Mouse (Mus musculus) layer of hippocampus, adult 18-20 months (tissue): Measurements from ENCODE around the gene Prkcq. TPM values are rescaled to one million over a fixed set of nuclear protein-coding genes. Genes with fewer than 3 reads are reported as not detected.
"Not testable (repeated sequence)": the region's sequence is repeated elsewhere in the genome, so short reads cannot be mapped to it uniquely, and the experiment has no call there.

Source experiments
- DNase-seq, 2 experiments: peaks; one replicate each; pipeline ENCODE4 v3.0.0; 2022; ENCODE audit warnings: low spot score in 2 of 2
- total RNA-seq, 2 experiments: library from RNA; stranded (reverse); gene quantifications; 2 replicates each; pipeline ENCODE4 v1.2.3; 2021

Prkcq gene
- total RNA-seq, 2 experiments from 2014 or later, result 7.3 TPM

DNA sequence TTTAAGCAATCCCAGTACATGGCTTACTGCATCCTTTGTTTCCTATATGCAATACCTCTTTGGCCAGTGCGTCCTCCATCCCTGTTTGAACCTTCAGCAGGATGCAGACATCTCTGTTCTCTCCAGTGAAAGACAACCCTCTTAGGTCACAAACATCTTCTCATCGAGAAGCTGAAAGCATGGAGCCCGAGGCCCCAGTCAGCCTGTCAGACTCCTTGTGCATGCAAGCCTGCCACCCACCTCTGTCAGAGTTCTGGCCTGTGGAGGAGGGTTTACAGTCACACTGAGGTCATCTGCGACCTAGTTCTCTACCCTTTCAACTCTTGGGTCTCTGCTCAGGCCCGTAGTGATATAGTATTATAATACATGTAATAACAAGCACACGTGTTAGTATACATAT, 119.0 kb downstream of the Prkcq start:
- DNase-seq, result no peak

DNA sequence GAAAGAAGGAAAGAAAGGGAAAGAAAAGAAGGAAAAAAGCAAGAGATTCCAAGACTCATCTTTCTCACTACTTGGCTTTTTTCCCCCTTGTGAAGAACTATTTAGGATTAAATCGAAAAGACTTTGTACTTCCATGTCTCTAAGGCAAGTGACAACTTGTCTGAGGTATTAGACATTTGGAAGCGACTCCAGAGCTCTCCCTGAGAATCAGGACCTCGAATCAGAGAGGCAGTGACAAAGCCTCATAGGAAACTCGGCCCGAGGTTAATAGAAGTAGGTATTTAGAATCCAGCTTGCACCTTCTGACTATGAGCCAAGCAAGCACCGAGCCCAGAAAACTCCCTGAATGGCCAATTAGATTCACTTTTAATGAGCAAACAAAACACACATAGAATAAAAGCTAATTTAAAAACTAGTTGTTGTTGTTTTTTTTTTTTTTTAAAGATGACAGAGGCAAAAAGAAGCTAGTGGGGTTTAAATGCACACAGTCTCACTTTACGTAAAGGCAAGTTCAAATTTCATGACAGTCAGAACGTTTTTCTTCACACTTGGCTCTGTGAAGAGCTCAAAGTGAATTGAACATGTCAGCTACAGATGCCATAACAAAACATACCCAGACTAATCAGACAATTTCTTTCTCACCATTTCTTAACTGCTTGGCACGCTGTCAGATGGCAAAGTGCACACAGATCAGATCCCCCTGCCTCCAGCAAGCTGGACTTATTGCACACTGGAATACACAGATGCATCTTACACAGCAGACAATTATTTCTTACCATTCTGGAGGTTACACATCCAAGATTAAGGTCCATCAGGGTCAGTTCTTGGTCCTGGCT, 119.9 kb downstream of the Prkcq start:
- no peak for DNase-seq

DNA sequence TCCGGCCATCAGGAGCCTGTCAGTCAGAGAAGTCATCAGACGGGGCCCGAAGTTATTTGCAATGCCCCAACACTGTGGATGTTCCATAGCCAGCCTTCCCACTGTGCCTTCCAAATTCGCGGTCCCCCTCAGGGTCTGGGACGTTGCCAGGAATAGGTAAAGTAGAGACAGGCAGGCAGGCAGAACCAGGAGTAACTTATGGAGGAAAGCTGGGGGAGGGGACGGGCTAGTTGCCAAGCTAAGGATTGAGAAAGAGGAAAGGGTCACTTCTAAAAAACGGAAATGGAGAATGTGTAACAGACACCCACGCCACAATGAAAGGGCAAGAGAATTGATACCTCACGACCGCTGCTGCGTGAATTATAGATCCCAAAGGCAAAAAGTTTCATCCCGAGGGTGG, 121.2 kb downstream of the Prkcq start:
- DNase-seq, result no peak

DNA sequence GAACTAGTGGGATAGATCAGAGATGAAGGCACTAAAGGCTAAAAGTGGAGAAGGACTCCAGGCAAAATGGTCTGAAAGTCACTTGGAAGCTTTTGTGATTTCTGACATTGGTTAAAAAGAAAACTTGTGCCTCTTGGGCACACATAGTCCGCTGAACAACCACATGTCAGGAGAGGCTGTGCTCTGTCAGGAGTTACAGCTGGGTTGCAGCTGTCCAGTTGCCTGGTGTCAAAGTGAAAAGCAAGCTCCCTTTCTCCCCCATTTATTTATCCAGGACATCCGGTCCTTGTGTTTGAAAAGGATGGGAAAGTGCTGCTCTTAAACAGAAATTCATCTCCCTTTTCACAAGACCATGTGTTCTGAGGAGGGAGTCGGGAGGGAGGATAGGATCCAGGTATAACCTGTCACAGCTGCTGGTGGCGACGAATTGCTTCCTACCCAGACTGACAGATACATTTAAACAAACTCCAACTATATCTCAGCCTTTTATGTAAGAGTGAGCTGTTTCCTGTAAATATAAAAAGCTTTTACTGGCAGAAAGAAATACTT, 122.8 kb downstream of the Prkcq start:
- no peak for DNase-seq

DNA sequence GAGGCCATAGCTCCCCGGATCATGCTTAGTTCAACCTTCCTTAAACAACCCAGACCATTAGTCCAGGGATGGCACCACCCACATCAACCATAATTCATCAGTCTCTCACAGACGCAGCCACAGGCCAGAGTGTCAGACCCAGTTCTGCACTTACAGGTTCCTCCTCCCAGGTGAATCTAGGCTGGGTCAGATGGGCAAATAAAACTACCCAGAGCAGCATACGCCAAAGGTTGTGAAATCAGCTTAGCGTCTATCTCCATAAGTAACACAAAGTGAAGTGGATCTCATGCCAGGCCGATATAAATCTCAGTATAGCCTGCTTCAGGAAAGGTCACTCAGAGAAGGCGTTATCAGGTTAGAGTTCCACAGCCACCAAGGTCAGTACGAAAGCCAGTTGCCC, 126.9 kb downstream of the Prkcq start:
- no peak for DNase-seq

DNA sequence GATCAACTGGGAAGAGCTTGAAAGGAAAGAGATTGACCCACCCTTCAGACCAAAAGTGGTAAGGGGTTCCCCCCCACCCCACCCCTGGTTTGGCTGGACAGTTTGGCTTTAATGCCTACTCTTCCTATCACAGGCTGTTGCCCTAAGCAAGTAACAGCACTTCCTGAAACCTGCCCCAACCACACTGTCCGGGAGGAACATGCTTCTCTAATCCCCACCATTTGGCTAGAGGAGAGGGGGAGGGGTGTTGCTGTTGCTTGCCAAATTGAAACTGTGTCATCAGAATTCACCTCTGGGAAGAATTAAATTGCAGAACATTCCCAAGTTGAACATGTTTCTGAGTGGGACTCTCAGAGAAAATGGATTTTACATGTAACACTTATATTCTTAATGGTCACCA, 127.5 kb downstream of the Prkcq start:
- no peak for DNase-seq

DNA sequence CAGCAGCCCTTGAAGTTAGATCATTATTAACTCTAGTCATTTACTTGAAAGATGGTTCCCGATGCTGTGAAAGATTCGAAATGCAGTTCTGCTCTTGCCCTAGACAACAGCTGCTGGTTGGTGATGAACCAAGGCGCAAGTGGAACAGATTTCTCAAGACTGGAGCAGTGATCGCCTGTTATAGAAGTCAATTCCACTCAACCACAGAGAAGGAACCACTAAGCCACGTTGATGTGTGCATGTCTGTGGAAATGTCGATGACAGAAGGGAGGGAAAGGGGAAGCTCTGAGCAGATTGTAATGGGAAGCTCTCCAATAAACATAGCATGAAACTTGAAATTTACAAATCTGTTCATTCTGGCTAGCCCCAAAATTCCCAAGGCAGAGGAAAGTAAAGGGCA, 128.5 kb downstream of the Prkcq start:
- DNase-seq, result peak in 1 of 2 experiments; percentile 5

DNA sequence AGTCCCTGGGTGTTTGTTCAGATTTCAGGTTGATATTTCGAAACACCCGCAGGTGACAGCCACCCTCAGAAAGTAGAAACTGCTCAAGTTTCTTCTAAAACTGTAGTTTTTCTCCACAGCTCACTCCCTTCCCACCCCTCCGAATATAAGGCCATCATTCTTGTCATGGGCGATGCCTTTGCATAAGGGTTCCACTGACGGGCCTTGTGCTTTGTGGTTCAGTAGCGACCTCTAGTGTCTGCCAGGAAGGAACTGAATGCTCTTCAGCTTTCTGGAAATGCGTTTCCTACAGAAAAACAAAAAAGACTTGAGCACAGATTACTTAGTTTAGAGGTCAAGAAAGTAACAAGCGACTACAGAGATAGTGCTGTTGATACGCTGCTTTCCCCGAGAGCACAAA, 148.3 kb downstream of the Prkcq start:
- DNase-seq, result peak in 1 of 2 experiments; percentile 64

DNA sequence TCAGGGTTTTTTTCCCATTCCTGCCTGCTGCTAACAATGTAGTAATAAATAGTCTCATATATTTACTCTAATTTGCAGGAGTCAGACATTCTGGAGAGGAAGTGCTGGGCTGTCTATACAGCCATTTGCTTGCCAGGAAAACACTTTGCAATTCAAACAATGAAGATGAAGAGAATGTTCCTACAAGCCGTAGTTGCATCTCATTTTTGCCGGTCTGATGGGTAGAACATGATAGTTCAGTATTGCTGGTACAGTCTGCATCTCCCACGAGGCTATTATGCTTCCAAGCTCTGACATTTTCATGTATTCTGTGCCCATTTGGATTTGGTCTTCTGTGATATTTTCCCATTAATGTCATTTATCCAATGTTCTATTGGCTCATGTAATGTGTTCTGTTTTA, 150.5 kb downstream of the Prkcq start:
- peak in 1 of 2 experiments; percentile 60 for DNase-seq

DNA sequence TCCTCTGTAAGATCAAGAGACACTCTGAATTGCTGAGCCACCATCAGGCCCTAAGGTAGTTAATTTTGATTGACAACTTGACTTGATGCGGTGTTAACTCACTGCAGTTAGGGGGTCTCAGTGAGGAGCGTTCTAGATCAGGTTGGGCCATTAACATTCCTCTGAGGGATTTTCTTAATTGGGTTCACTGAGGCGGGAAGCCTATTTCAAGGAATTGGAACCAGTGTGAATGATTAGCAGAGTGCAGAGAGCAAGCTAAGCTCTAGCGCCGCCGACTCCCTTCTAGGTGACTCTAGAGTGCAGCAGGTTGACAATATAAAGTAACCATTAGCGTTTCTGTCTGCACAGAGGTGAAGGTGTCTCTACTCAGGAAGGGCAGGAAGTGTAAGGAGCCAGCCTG, 155.4 kb downstream of the Prkcq start:
- no peak for DNase-seq

DNA sequence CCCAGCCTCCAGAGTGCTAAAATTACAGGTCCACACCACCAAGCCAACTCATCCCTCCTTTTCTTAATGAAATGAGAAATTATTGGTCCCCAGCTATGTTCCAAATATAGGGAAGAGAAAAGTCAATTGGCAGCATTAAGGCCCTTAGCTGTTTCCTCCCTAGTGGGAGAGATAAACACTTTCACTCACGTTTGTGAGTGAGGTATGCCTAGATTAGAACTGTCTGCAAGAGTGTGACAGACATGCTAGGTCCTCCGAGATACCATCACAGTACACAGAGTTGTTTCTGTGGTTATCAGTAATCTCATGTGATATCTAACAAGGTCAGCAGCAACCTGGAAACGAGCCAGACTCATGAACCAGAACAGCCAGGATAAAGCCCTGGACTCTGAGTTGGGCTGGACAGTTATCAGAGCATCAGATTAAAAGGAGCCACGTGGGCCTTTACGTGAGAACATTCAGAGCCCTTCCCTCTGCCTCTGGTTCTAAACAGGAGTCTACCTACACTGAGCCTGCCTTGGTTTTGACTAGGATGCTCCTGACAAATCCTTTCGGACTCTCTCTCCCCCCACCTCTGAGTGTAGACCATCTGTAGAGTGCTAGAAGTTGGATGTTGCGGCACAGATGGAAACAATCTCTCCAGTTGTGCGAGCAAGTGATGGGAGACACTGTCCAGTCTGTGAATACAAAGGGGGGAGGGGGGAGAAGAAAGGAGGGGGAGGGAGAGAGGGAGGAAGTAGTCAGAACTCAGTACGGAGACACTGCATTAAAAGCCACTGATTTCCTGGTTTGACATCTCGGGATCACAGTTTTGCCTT, 157.7 kb downstream of the Prkcq start:
- no peak for DNase-seq

DNA sequence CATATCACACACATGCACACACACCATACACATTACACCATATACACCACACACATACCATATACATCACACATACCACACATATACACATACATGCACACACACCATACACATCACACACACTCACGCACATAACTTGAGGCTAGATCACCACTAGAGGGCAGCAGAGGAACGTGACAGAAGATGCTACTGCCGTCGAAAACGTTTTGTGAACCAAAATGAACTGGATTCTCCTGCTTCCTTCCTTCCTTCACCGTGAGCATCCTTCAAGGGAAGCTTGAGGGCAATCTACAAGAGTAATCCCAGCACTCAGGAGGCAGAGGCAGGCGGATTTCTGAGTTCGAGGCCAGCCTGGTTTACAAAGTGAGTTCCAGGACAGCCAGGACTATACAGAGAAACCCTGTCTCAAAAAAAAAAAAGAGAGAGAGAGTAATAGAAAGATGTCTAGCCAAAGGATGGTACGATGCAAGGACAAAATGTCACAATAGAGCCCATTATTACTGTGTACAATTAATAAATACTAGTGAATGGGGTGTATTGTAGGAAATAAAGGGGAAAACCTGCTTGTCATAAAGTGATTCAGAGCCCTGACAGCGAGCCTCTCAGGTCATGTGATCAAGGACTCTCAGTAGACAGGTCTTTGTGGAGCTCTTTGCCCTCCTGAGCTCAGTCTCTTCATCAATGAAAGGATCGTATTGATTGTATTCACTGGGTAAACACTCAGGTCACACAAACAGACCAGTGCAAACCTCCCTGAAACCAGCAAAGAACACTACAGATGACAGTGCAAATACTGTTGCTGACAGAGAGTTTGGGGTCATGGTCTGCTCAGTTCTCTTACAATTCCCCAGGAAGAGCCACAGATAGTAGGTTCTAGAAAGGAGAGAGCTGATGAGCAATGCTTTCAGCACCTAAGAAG, 159.9 kb downstream of the Prkcq start:
- DNase-seq, result peak; percentile 30 to 81

DNA sequence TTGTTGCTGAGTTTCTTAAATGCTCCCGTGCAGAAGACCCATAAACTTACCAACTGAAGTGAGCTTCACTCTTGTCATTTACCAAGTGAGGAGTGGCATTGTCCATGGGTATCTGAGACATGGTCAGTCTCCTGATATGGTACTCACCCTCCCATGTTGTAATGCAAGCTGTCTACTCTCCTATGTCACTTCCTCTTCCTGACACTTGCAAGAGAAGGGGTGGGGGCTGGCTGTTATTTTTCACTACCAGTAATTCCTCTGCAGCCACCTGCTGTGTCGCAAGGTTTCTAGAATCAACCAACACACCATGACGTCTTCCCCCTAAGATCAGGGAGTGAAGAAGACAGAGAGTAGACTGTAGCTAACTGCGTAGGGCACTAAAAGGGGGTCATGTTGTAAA, 160.6 kb downstream of the Prkcq start:
- DNase-seq, result no peak

DNA sequence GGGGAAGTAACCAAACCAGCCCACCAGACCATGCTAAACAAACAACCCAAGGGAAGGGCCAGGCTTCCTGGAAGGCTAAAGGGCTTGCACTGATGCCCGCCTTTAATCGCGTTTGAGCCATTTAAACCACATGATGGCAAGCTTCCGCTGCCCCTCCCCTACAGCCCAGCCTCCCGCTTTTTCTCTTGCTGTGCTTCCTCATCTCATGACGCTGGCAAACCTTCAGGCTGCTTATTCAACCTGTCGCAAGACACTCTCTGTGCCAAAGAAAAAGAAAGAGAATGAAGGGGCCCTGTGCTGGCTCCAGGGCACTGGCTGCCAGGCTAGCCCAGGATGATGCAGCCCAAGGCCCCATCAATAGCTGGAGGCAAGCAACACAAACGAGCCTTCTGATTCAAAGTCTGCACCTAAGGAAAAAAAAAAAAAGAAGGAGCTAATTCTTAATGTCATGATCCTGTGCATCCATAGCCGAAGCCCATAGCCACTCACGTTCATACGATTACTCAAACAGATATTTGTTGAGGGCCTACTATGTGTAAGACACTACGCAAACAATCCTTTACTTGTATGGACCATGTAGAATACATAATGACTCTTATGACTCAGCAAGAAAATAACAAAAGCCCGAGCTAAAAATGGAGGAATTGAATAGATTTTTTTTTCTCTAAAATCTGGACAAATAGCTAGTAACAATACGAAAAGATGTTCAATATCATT, 161.6 kb downstream of the Prkcq start:
- peak in 1 of 2 experiments; percentile 16 for DNase-seq

DNA sequence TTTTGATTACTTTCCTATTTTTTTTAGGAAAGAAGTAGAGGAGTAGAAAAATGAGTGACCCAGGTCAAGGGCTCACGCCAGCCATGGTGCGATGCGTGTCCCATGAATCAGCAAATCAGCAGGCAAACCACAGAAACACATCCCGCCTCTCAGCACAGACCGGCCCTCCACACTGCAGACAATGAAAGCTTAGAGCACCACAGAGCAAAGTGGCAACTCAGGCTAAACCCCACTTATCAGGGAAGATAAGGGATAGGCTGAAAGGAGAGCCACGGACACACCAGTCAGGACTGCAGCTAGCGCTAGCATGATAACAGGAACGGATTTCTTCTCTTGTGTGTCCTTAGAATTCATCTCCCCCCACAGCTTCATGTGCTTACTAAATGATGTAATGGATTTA, 164.4 kb downstream of the Prkcq start:
- DNase-seq, result no peak

DNA sequence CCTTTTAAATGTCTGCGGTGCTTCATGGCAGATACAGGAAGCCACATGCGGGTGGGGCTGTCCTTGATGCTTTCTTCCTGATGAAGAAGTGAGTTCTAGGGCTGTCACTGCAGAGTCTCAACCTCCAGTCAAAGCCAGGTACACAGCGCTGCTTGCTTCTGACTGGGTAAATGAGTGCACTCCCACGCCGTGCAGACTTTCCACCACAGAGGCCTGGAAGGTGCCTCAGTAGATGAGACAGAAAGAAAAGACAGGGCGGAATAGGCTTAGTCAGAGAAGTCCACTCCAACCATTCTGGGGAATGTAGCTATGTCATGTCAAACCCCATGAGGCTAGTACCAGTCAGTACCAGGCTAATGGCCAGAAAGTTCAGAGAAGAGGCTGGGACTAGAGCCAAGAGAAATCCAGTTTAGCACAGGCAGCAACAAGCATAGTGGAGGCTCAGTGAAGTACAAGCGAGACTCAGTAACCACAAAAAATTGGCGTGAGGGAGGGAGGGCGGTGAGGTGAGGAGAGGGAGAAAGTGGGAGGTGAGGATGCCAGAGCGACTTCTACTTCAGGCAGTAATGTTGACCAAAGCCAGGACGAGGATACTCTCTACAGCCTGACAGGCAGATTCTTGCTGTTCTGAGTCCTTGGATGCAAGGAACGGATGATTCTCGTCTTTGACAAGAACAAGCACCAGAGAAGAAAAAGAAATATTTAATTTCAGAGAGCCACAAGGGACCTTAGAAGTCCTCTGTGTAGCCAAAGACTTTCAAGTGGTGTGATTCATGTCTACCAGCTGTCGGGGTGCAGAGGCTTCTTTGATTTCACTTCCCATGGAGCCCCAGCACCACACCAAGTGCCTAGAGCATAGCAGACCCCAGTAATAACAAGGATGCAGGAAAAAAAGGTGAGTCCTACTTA, 167.3 kb downstream of the Prkcq start:
- DNase-seq, result peak in 1 of 2 experiments; percentile 53

DNA sequence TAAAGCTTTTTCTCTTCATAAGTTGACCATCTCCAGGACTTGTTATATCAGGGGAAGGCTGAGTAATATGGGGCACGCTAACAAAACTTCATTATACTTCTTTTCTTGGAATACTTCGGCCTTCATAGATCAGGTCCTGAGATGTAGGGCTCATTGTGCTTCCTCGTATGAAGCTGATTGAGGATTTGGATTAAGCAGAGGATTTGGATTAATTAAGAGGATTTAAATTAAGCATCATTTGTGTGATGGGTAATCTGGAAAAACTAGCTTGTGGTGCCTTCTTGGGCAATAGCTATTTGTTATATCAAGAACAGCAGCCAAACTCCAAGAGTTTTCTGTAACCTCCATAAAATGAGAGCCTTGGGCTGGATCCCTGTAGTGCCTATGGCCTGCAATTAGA, 172.8 kb downstream of the Prkcq start:
- DNase-seq, result no peak

DNA sequence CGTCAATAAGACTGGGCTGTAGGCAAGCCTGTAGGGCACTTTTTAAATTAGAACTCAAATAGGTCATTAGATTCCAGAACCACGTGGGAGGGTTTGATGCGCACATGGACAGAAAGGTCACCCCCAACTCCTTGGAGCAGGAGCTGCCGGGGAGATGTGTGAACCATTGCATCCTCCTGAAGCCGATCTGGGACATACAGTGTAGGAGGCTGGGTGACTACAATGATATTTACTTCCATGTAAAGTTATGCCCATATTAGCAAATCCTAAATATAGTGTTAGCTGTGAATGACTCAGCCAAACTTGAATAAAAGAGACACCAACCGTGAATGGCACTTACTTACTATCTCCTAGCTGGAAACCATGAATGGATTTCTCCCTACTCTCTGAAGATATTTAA, 174.5 kb downstream of the Prkcq start:
- DNase-seq, result not testable (repeated sequence)

DNA sequence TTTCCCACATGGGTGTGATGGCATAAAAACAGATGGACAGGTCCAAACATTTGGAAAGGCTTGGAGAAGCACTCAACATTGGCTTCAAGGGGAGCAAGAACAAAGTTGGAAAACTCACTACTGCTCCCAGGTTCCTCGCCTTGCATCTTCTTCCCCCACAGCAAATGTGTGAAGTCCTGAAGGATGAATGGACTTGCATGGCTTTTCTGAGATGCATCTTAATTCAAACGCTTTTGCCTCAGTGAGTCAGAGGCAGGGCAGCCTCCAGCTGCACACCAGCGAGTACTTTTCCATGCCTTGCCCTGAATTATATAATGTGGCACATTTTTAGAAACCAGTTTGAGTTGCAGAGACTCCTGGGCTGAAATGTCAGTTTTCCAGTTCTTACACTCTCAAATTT, 175.9 kb downstream of the Prkcq start:
- peak; percentile 6 to 17 for DNase-seq
